Mouse (Mus musculus) colon, adult 2 months (tissue): ENCODE results near the gene Emid1. TPM values are rescaled to one million over a fixed set of nuclear protein-coding genes. Genes with fewer than 3 reads are reported as not detected.

Experiments
- polyA plus RNA-seq: library from polyadenylated mRNA; depleted of rRNA; stranded (reverse); fragments of >200 nt; gene quantifications from 2 replicates; pipeline ENCODE4 v1.2.3, GENCODE M21; 2012; rRNA removed

The Emid1 gene
- 41.2 and 49.5 TPM in 2 replicates for polyA plus RNA-seq

GRCm38 (mm10) chr11:5151680-5152337, at the start of gene Emid1:
Gene Emid1, minus strand, starts transcription at chr11:5152257.

DNA sequence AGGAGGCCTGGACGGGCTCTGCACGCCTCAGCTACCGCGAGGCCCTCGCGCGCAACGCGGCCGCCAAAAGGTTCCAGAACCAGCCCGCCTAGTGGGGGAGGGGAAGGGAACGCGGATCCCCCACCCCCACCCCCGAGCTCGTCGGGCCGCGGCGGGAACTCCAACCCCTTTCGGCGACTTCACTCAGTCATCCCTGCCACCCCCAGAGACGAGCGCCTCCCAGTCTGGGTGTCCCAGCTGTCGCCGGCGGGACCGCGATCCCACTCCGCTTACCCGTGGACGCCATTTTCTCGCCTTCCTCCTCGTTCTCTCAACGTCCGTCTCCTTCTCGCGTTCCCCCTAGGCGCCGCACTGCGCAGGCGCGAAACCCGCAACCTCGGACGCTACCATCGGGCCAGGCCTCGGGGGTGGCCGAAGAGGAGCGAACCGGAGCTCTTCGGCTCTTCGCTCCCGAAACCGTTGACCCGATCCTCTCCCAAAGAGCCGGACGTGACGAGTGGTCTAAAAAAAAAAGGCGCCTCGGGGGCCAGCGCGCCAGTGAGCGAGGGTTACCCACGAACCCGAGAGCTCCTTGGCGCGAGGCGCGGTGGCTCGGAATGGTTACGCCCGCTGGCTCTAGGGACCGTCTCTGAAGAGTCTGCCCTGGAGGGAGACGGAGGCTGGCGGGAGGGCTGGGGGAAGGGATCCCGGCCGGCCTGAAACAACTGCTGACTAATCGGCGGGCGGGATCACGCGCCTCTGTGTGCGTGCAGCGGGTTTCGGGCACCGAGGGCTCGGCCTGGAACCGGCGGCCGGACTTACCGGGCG, 53.1 kb downstream of the Emid1 start, which contains the start of the genes Rhbdd3 and Ewsr1:
Gene Rhbdd3 (plus strand): TSS at position 191 of the 807 bp plus-strand sequence.
Gene Ewsr1 (minus strand): TSS at position 531 of the 807 bp plus-strand sequence.

DNA sequence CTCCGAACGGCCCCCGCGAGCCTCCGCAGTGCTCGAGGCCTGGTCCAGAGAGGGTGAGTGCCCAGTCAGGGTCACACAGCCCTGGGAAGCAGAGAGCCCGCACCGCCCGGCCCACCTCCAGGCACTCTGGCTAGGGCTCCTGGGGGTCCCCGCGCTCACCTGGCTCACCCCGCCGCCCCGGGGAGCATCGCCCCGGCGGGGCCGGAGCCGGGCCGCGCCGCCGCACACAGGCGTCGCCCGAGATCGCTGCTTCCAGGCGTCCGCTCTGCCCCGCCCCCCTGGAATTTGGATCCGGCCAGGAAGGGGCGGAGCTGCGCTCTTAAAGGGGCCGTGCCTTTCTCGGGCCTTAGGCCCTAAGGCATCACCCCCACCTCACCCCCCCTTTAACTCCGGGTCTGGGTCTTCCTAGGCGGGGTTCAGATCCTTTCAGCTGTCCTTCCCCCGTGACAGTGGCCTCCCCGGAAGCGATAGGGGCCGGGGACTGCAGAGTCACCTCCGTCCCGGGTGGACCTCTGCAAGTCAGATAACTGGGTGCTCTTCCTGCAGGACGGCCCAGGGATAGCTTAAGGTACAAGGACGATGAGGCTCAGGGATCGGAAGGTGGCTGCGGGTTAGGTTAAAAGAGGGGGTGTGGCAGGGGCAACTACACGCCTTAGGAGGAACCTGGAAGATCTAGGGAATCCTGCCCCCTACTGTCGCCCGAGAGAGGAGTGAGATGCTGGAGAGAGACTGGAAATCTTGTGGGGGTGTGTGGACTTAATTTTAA, 86.8 kb downstream of the Emid1 start, which contains the start of gene Gas2l1:
Gene Gas2l1 (minus strand): TSS at position 272 of the 766 bp plus-strand sequence.

GRCm38 (mm10) chr11:5057856-5058641, 94.0 kb downstream of the Emid1 start, which contains the start of gene Rasl10a:
Gene Rasl10a, plus strand, starts transcription at chr11:5058128.

Other genes with a start within 250 kb of the Emid1 start
- gene Nefh, start 204.2 kb downstream of the Emid1 start, polyA plus RNA-seq, result 0.44 and 0.47 TPM in 2 replicates
- gene Ap1b1, start 165.4 kb downstream of the Emid1 start, polyA plus RNA-seq, result 97.3 and 107 TPM in 2 replicates
- gene Rasl10a, start 94.1 kb downstream of the Emid1 start, polyA plus RNA-seq, result 2.4 and 2.8 TPM in 2 replicates
- gene Gas2l1, start 86.9 kb downstream of the Emid1 start, polyA plus RNA-seq, result 135 and 142 TPM in 2 replicates
- gene Rhbdd3, start 53.3 kb downstream of the Emid1 start, polyA plus RNA-seq, result 26.0 and 28.7 TPM in 2 replicates
- gene Ewsr1, start 53.0 kb downstream of the Emid1 start, polyA plus RNA-seq, result 222 and 233 TPM in 2 replicates
- 22.0 and 23.5 TPM in 2 replicates for gene Kremen1, start 109.3 kb upstream of the Emid1 start, polyA plus RNA-seq